Mouse (Mus musculus) brain, embryonic 14.5 days (tissue): ENCODE data around the gene Moap1. TPM values are rescaled to one million over a fixed set of nuclear protein-coding genes. Genes with fewer than 3 reads are reported as not detected.

Experiments used
- DNase-seq: peaks from one replicate; pipeline ENCODE4 v3.0.0-alpha.2; 2011; ENCODE audit warnings: low read depth
- CTCF ChIP-seq: fragments of 200-500 bp; IDR thresholded peaks from 2 replicates; pipeline ENCODE4 v1.5.1; 2012; ENCODE audit warnings: inconsistent platforms, mild to moderate bottlenecking, moderate library complexity, borderline replicate concordance; ENCODE audit not compliant: insufficient read depth, insufficient read length; ENCODE audit errors: extremely low read depth
- POLR2A ChIP-seq: fragments of 200-500 bp; IDR thresholded peaks from 2 replicates; pipeline ENCODE4 v1.6.1; 2012; ENCODE audit warnings: mild to moderate bottlenecking, inconsistent platforms, borderline replicate concordance; ENCODE audit not compliant: poor library complexity, insufficient read depth, insufficient read length, severe bottlenecking; ENCODE audit errors: extremely low read depth
- polyA plus RNA-seq: library from polyadenylated mRNA; depleted of rRNA; stranded (reverse); fragments of >200 nt; gene quantifications from 2 replicates; pipeline ENCODE4 v1.2.3, GENCODE M21; 2012

Gene Moap1
- polyA plus RNA-seq, 1 experiment: 11.6 TPM

GRCm38 (mm10) chr12:102739096-102739495 is 4.4 kb downstream of the Moap1 start:
- DNase-seq: no peak
- no peak for TF ChIP-seq POLR2A
- no peak for TF ChIP-seq CTCF

- peak; percentile 71 for TF ChIP-seq CTCF
- no peak for TF ChIP-seq POLR2A
- DNase-seq: peak; percentile 51
Observed at GRCm38 (mm10) chr12:102733381-102733780, 10.1 kb downstream of the Moap1 start.

- TF ChIP-seq POLR2A: no peak
- no peak for TF ChIP-seq CTCF
- peak; percentile 64 for DNase-seq
Observed at GRCm38 (mm10) chr12:102730798-102731619, 12.5 kb downstream of the Moap1 start.

- TF ChIP-seq CTCF: no peak
- no peak; the same call in 1 of the 2 replicates for TF ChIP-seq POLR2A
- peak; percentile 98 for DNase-seq
Observed at GRCm38 (mm10) chr12:102729855-102730797, 13.3 kb downstream of the Moap1 start.

- TF ChIP-seq POLR2A: no peak
- TF ChIP-seq CTCF: no peak
- peak; percentile 39 for DNase-seq
Observed at GRCm38 (mm10) chr12:102725761-102726175, 17.7 kb downstream of the Moap1 start.

GRCm38 (mm10) chr12:102725146-102725545 is 18.3 kb downstream of the Moap1 start:
- TF ChIP-seq CTCF (no peak), POLR2A (no peak)
- no peak for DNase-seq

- peak; percentile 58 for DNase-seq
- TF ChIP-seq POLR2A (no peak), CTCF (no peak)
Observed at GRCm38 (mm10) chr12:102723861-102724260, 19.6 kb downstream of the Moap1 start.

GRCm38 (mm10) chr12:102722966-102723365 is 20.5 kb downstream of the Moap1 start:
- TF ChIP-seq CTCF (no peak), POLR2A (no peak)
- no peak for DNase-seq

GRCm38 (mm10) chr12:102722451-102722850 is 21.0 kb downstream of the Moap1 start:
- no peak for DNase-seq
- TF ChIP-seq CTCF (no peak), POLR2A (no peak)

GRCm38 (mm10) chr12:102719552-102720315 is 23.7 kb downstream of the Moap1 start:
- TF ChIP-seq CTCF: peak; percentile 79
- TF ChIP-seq POLR2A: no peak
- DNase-seq: peak; percentile 85

GRCm38 (mm10) chr12:102714654-102715395 is 28.6 kb downstream of the Moap1 start:
- TF ChIP-seq CTCF (no peak), POLR2A (no peak)
- no peak for DNase-seq

GRCm38 (mm10) chr12:102714116-102714515 is 29.3 kb downstream of the Moap1 start:
- TF ChIP-seq POLR2A (no peak), CTCF (no peak)
- no peak for DNase-seq
